Mouse (Mus musculus) limb, embryonic 15.5 days (tissue): ENCODE measurements at regions not wholly inside any gene's neighbourhood (a gene's known extent, or its start where the extent isn't known, plus 50 kb on each side); places are given as distances from the start of the nearest gene placed in this dataset.

ENCODE experiments used
- ATAC-seq: fragments of 200-750 bp; cut with Nextera tagmentation; 2 replicates; pipeline ENCODE4 v1.8.0; 2017; ENCODE audit warnings: low read depth, moderate TSS enrichment; ENCODE audit not compliant: insufficient number of reproducible peaks, low FRiP score, low TSS enrichment
- H3K27ac ChIP-seq: fragments of 300-500 bp; sonication (generic); 2 replicates; pipeline ENCODE4 v1.5.1; 2015; ENCODE audit warnings: moderate library complexity, mild to moderate bottlenecking, inconsistent platforms
- H3K27me3 ChIP-seq: fragments of 300-500 bp; sonication (generic); 2 replicates; pipeline ENCODE4 v1.6.1; 2015; ENCODE audit warnings: inconsistent platforms
- H3K36me3 ChIP-seq: fragments of 300-500 bp; sonication (generic); 2 replicates; pipeline ENCODE4 v1.6.1; 2015; ENCODE audit warnings: inconsistent platforms
- H3K4me1 ChIP-seq: fragments of 300-500 bp; sonication (generic); 2 replicates; pipeline ENCODE4 v1.6.1; 2015; ENCODE audit warnings: inconsistent platforms
- H3K4me2 ChIP-seq: fragments of 300-500 bp; sonication (generic); 2 replicates; pipeline ENCODE4 v1.6.1; 2015; ENCODE audit warnings: mild to moderate bottlenecking, inconsistent platforms
- H3K4me3 ChIP-seq: fragments of 300-500 bp; sonication (generic); 2 replicates; pipeline ENCODE4 v1.5.1; 2015; ENCODE audit warnings: mild to moderate bottlenecking, inconsistent platforms
- H3K9ac ChIP-seq: fragments of 300-500 bp; sonication (generic); 2 replicates; pipeline ENCODE4 v1.6.1; 2015; ENCODE audit warnings: inconsistent platforms
- H3K9me3 ChIP-seq: fragments of 300-500 bp; sonication (generic); 2 replicates; pipeline ENCODE4 v1.6.1; 2016; ENCODE audit warnings: inconsistent platforms
- WGBS: fragments of 180-500 bp; shearing (Covaris S2); methylation state at CpG from one replicate; pipeline ENCODE4 v1.1.7; 2015; 5-methylcytosine and 5-hydroxymethylcytosine counted together

- Histone ChIP-seq H3K27ac (no peak overlapping the region), H3K27me3 (no peaks in the 10 kb centered on the region), H3K4me2 (no peak overlapping the region), H3K9me3 (no peaks in the 10 kb centered on the region), H3K4me3 (no peak overlapping the region), H3K4me1 (peaks cover 6% of the 10 kb centered on the region), H3K36me3 (no peaks in the 10 kb centered on the region), H3K9ac (no peak overlapping the region)
- no peak for ATAC-seq
- WGBS, result 50% methylated on average over 13 of the region's 13 CpGs
Measured at GRCm38 (mm10) chr3:83706531-83707243, 59.4 kb upstream of the Sfrp2 start.

DNA sequence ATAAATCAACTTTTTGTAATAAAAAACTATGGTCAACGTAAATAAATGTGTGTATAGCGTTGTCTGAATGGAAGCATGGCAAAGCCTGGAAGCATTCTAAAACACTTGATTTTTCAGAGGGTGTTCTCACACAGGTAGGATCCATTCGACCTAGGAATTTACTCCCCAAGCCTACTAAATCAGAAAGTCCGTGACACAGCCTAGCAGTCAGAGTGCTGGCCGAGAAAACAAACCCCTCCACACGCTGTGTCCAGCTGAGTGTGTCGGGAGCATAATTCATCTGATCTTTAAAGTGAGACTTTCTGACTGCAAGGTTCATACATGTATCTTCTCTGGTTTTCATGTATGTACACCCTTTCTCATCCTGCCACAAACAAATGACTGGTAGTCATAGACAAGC, 58.8 kb upstream of the Sfrp2 start:
- Histone ChIP-seq H3K9ac (no peak overlapping the region), H3K4me1 (peaks cover 6% of the 10 kb centered on the region), H3K9me3 (no peaks in the 10 kb centered on the region), H3K27me3 (no peaks in the 10 kb centered on the region), H3K4me3 (no peak overlapping the region), H3K4me2 (no peak overlapping the region), H3K36me3 (no peaks in the 10 kb centered on the region), H3K27ac (no peak overlapping the region)
- ATAC-seq, result no peak
- 78% methylated on average over 7 of the region's 7 CpGs for WGBS

DNA sequence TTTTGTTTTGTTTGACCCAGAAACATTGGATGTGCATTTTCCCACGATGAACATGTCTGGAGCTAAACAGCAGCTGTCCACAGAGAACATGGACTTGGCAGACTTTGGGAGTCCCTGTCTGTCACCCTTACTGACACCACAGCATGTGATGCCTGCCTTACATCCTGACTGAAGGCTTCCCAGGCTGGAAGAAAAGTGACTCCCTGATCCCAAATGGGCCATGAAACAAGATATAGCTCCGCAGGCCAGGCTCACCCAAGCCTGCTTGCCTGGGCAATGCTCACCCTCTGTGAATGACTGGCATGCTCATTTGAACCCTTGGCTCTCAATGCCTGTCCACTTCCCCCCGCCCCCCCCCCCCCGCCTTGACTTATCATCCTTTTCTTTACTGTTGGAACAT, 57.1 kb upstream of the Sfrp2 start:
- H3K4me3 ChIP-seq, result no peak overlapping the region
- no peak overlapping the region for H3K4me2 ChIP-seq
- no peak for ATAC-seq
- WGBS, result 46% methylated on average over 4 of the region's 4 CpGs
- H3K36me3 ChIP-seq, result no peaks in the 10 kb centered on the region
- H3K27ac ChIP-seq, result no peak overlapping the region
- H3K4me1 ChIP-seq, result peaks cover 6% of the 10 kb centered on the region
- H3K9ac ChIP-seq, result no peak overlapping the region
- no peaks in the 10 kb centered on the region for H3K9me3 ChIP-seq
- no peaks in the 10 kb centered on the region for H3K27me3 ChIP-seq

DNA sequence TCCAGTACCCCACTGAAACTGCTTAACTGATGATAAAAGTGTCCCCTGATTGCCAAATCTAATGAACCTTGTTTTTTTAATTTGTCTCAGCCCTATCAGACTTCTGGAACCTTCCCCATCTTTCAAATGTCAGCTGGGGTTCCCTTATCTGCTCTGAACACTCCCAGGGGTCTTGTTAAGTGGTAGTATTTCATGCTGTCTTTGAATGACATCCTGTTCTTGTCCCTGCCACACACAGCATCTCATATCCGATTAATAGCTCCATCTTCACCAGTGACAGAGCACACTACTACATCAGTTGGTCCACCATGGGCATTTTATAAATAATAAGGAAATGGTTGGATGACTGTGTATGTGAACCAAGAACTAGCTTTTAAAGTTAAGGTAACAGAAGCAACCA, 56.6 kb upstream of the Sfrp2 start:
- ATAC-seq, result no peak
- no peak overlapping the region for H3K4me3 ChIP-seq
- H3K9ac ChIP-seq, result no peak overlapping the region
- no peak overlapping the region for H3K4me2 ChIP-seq
- H3K27me3 ChIP-seq, result no peaks in the 10 kb centered on the region
- peaks cover 6% of the 10 kb centered on the region for H3K4me1 ChIP-seq
- H3K9me3 ChIP-seq, result no peaks in the 10 kb centered on the region
- H3K36me3 ChIP-seq, result no peaks in the 10 kb centered on the region
- H3K27ac ChIP-seq, result no peak overlapping the region
- 22% methylated on average over 1 of the region's 1 CpGs for WGBS

- ATAC-seq, result no peak
- Histone ChIP-seq H3K4me2 (no peak overlapping the region), H3K9ac (no peak overlapping the region), H3K4me1 (peaks cover 6% of the 10 kb centered on the region), H3K27ac (no peak overlapping the region), H3K4me3 (no peak overlapping the region), H3K36me3 (no peaks in the 10 kb centered on the region), H3K9me3 (no peaks in the 10 kb centered on the region), H3K27me3 (no peaks in the 10 kb centered on the region)
- 24% methylated on average over 10 of the region's 10 CpGs for WGBS
Measured at GRCm38 (mm10) chr3:83710995-83711541, 55.1 kb upstream of the Sfrp2 start.

- H3K4me1 ChIP-seq, result peaks cover 6% of the 10 kb centered on the region
- no peaks in the 10 kb centered on the region for H3K36me3 ChIP-seq
- no peaks in the 10 kb centered on the region for H3K9me3 ChIP-seq
- no peak overlapping the region for H3K4me2 ChIP-seq
- WGBS, result 78% methylated on average over 2 of the region's 2 CpGs
- no peak for ATAC-seq
- no peaks in the 10 kb centered on the region for H3K27me3 ChIP-seq
- no peak overlapping the region for H3K27ac ChIP-seq
- H3K4me3 ChIP-seq, result no peak overlapping the region
- no peak overlapping the region for H3K9ac ChIP-seq
Measured at GRCm38 (mm10) chr3:83712355-83712754, 53.8 kb upstream of the Sfrp2 start.

GRCm38 (mm10) chr3:83714572-83714971, 51.5 kb upstream of the Sfrp2 start:
- Histone ChIP-seq H3K4me1 (peaks cover 8% of the 10 kb centered on the region), H3K9me3 (no peaks in the 10 kb centered on the region), H3K27ac (no peak overlapping the region), H3K36me3 (no peaks in the 10 kb centered on the region), H3K4me2 (no peak overlapping the region), H3K9ac (no peak overlapping the region), H3K27me3 (no peaks in the 10 kb centered on the region), H3K4me3 (no peak overlapping the region)
- 65% methylated on average over 6 of the region's 6 CpGs for WGBS
- ATAC-seq, result no peak
